Mouse (Mus musculus): Measurements from ENCODE around the gene Tmem132d. TPM values are rescaled to one million over a fixed set of nuclear protein-coding genes. Genes with fewer than 3 reads are reported as not detected.

Gene Tmem132d
- 3.0 and 4.7 TPM in 2 replicates for polyA plus RNA-seq (2015; fragmentation: Nextera tagmentation; extraction: Ambion mirVana)

- H3K4me1 ChIP-seq (ENCODE audit: control insufficient read depth, insufficient read depth, low read depth, low read length): peaks cover 5% of the 10 kb centered on the region
- H3K9me3 ChIP-seq (ENCODE audit: control insufficient read depth, low read length): no peaks in the 10 kb centered on the region
- ATAC-seq: peak; percentile 41
- peaks cover 31% of the 10 kb centered on the region for H3K27me3 ChIP-seq (replicated peaks; ENCODE audit: control insufficient read depth, insufficient read depth, low read length)
- peak within 1 kb of the TSS; percentile 86 for H3K4me2 ChIP-seq (ENCODE audit: low read length)
- H3K36me3 ChIP-seq (ENCODE audit: control insufficient read depth, insufficient read depth, low read length): no peaks in the 10 kb centered on the region
- WGBS: 1% methylated on average over 15 of the region's 40 CpGs
- peak within 1 kb of the TSS; percentile 63 for H3K9ac ChIP-seq (ENCODE audit: low read depth, low read length)
- H3K4me3 ChIP-seq (ENCODE audit: low read length): peak within 1 kb of the TSS; percentile 61
- H3K27ac ChIP-seq (ENCODE audit: low read depth, low read length): no peak within 1 kb of the TSS
Measured at GRCm38 (mm10) chr5:128432916-128433315, at the start of gene Tmem132d. Tmem132d (minus strand) TSS chr5:128433077.

GRCm38 (mm10) chr5:128480816-128481215 is 47.9 kb upstream of the Tmem132d start:
- WGBS: 80% methylated on average over 6 of the region's 6 CpGs
- no peak overlapping the region for H3K9ac ChIP-seq (ENCODE audit: low read depth, low read length)

DNA sequence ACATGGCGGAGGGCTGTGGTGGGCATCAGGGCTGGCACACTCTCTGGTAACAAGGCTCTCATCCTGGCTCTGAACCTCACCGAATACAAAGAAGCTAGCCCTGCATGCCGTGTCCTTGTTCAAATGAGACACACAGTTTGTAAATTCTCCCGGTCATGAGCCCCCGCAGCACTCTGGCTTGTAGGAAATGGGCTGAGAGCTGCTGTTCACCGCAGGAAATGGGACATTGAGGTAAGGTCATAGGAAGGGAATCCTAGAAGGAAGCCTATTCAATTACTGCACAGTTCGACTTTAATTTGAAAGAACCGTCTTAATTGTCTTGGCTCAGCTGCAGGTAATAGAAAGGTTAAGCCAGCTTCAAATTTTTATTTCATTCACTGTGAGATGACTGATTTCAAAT is 42.5 kb upstream of the Tmem132d start:
- no peaks in the 10 kb centered on the region for H3K36me3 ChIP-seq (ENCODE audit: control insufficient read depth, insufficient read depth, low read length)
- no peak overlapping the region for H3K4me2 ChIP-seq (ENCODE audit: low read length)
- H3K9me3 ChIP-seq (ENCODE audit: control insufficient read depth, low read length): no peaks in the 10 kb centered on the region
- H3K9ac ChIP-seq (ENCODE audit: low read depth, low read length): no peak overlapping the region
- no peaks in the 10 kb centered on the region for H3K4me1 ChIP-seq (ENCODE audit: control insufficient read depth, insufficient read depth, low read depth, low read length)
- no peak overlapping the region for H3K4me3 ChIP-seq (ENCODE audit: low read length)
- WGBS: 78% methylated on average over 8 of the region's 8 CpGs
- no peak overlapping the region for H3K27ac ChIP-seq (ENCODE audit: low read depth, low read length)
- ATAC-seq: no peak
- H3K27me3 ChIP-seq (replicated peaks; ENCODE audit: control insufficient read depth, insufficient read depth, low read length): no peaks in the 10 kb centered on the region

More at GRCm38 (mm10) chr5:128480816-128481215, 47.9 kb upstream of the Tmem132d start:
- no peak for ATAC-seq
- Histone ChIP-seq H3K9me3 (ENCODE audit: control insufficient read depth, low read length) (no peaks in the 10 kb centered on the region), H3K4me2 (ENCODE audit: low read length) (no peak overlapping the region), H3K36me3 (ENCODE audit: control insufficient read depth, insufficient read depth, low read length) (no peaks in the 10 kb centered on the region), H3K4me1 (ENCODE audit: control insufficient read depth, insufficient read depth, low read depth, low read length) (peaks cover 12% of the 10 kb centered on the region), H3K4me3 (ENCODE audit: low read length) (no peak overlapping the region), H3K27ac (ENCODE audit: low read depth, low read length) (no peak overlapping the region), H3K27me3 (replicated peaks; ENCODE audit: control insufficient read depth, insufficient read depth, low read length) (no peaks in the 10 kb centered on the region; the same call in 1 of the 2 replicates)

GRCm38 (mm10) chr5:128469812-128470211 is 36.9 kb upstream of the Tmem132d start:
- peak overlapping the region; percentile 2; the same call in 1 of the 2 replicates for H3K4me2 ChIP-seq (ENCODE audit: low read length)
- 58% methylated on average over 14 of the region's 14 CpGs for WGBS
- H3K9me3 ChIP-seq (ENCODE audit: control insufficient read depth, low read length): no peaks in the 10 kb centered on the region

DNA sequence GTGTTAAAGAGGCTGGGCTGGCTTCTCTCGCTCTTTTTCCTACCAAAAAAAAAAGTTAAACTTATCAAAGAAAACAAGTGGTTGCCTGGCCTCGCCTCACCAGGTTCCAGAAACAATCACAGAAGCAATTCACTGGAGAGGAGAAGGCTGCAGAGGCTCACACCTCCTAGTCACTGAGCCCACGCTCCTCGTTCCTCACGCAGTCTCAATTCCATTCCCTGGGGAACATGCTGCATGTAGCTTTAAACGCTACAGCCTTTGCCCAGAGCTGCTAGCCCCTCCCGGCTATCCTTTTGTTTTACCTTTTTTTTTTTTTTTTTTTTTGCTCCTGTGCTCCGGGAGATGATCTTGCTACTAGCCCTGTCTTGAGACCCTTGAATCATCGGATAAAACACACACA is 31.6 kb upstream of the Tmem132d start:
- ATAC-seq: no peak
- Histone ChIP-seq H3K27me3 (replicated peaks; ENCODE audit: control insufficient read depth, insufficient read depth, low read length) (no peaks in the 10 kb centered on the region), H3K4me2 (ENCODE audit: low read length) (no peak overlapping the region), H3K4me3 (ENCODE audit: low read length) (no peak overlapping the region), H3K9ac (ENCODE audit: low read depth, low read length) (no peak overlapping the region), H3K27ac (ENCODE audit: low read depth, low read length) (no peak overlapping the region), H3K36me3 (ENCODE audit: control insufficient read depth, insufficient read depth, low read length) (no peaks in the 10 kb centered on the region), H3K4me1 (ENCODE audit: control insufficient read depth, insufficient read depth, low read depth, low read length) (no peaks in the 10 kb centered on the region; the same call in 1 of the 2 replicates), H3K9me3 (ENCODE audit: control insufficient read depth, low read length) (no peaks in the 10 kb centered on the region)
- 5% methylated on average over 9 of the region's 9 CpGs for WGBS

More at GRCm38 (mm10) chr5:128469812-128470211, 36.9 kb upstream of the Tmem132d start:
- no peak for ATAC-seq
- Histone ChIP-seq H3K9ac (ENCODE audit: low read depth, low read length) (no peak overlapping the region), H3K4me3 (ENCODE audit: low read length) (no peak overlapping the region), H3K4me1 (ENCODE audit: control insufficient read depth, insufficient read depth, low read depth, low read length) (no peaks in the 10 kb centered on the region), H3K36me3 (ENCODE audit: control insufficient read depth, insufficient read depth, low read length) (no peaks in the 10 kb centered on the region), H3K27me3 (replicated peaks; ENCODE audit: control insufficient read depth, insufficient read depth, low read length) (no peaks in the 10 kb centered on the region), H3K27ac (ENCODE audit: low read depth, low read length) (no peak overlapping the region)

DNA sequence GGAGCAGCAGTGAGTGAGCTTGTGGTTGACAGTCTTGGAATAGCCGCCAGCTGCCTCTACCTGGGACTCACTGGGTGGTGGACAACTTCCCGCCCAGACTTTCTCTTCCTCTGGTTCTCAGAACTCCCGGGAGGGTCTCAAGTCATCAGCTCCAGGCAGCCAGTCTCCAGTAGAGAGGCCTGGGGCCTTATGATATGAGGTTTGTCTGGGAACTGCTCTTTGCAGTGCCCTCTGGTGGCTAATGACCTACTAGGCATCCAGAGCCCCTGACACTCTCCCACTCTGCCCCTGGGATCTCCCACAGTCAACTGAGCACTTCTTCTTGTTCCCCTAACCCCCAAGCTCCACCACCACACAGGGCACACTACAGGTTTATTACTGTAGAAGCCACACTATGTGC is 27.7 kb upstream of the Tmem132d start:
- Histone ChIP-seq H3K27me3 (replicated peaks; ENCODE audit: control insufficient read depth, insufficient read depth, low read length) (no peaks in the 10 kb centered on the region), H3K4me2 (ENCODE audit: low read length) (no peak overlapping the region), H3K4me1 (ENCODE audit: control insufficient read depth, insufficient read depth, low read depth, low read length) (no peaks in the 10 kb centered on the region; the same call in 1 of the 2 replicates), H3K27ac (ENCODE audit: low read depth, low read length) (no peak overlapping the region), H3K4me3 (ENCODE audit: low read length) (no peak overlapping the region), H3K36me3 (ENCODE audit: control insufficient read depth, insufficient read depth, low read length) (no peaks in the 10 kb centered on the region), H3K9ac (ENCODE audit: low read depth, low read length) (no peak overlapping the region), H3K9me3 (ENCODE audit: control insufficient read depth, low read length) (no peaks in the 10 kb centered on the region)
- ATAC-seq: no peak
- WGBS: 63% methylated on average over 3 of the region's 3 CpGs

- WGBS: 75% methylated on average over 12 of the region's 12 CpGs
- ATAC-seq: no peak
Measured at GRCm38 (mm10) chr5:128455732-128456131, 22.9 kb upstream of the Tmem132d start.

GRCm38 (mm10) chr5:128452196-128452595 is 19.3 kb upstream of the Tmem132d start:
- 13% methylated on average over 6 of the region's 6 CpGs for WGBS
- Histone ChIP-seq H3K27ac (ENCODE audit: low read depth, low read length) (no peak overlapping the region), H3K4me1 (ENCODE audit: control insufficient read depth, insufficient read depth, low read depth, low read length) (peaks cover 4% of the 10 kb centered on the region), H3K27me3 (replicated peaks; ENCODE audit: control insufficient read depth, insufficient read depth, low read length) (no peaks in the 10 kb centered on the region; the same call in 1 of the 2 replicates), H3K36me3 (ENCODE audit: control insufficient read depth, insufficient read depth, low read length) (no peaks in the 10 kb centered on the region), H3K4me3 (ENCODE audit: low read length) (no peak overlapping the region), H3K4me2 (ENCODE audit: low read length) (no peak overlapping the region), H3K9ac (ENCODE audit: low read depth, low read length) (no peak overlapping the region), H3K9me3 (ENCODE audit: control insufficient read depth, low read length) (no peaks in the 10 kb centered on the region)
- ATAC-seq: no peak

More at GRCm38 (mm10) chr5:128455732-128456131, 22.9 kb upstream of the Tmem132d start:
- H3K9ac ChIP-seq (ENCODE audit: low read depth, low read length): no peak overlapping the region
- no peaks in the 10 kb centered on the region for H3K36me3 ChIP-seq (ENCODE audit: control insufficient read depth, insufficient read depth, low read length)
- no peak overlapping the region for H3K4me3 ChIP-seq (ENCODE audit: low read length)
- H3K4me2 ChIP-seq (ENCODE audit: low read length): no peak overlapping the region
- H3K27ac ChIP-seq (ENCODE audit: low read depth, low read length): no peak overlapping the region
- no peaks in the 10 kb centered on the region for H3K9me3 ChIP-seq (ENCODE audit: control insufficient read depth, low read length)
- H3K27me3 ChIP-seq (replicated peaks; ENCODE audit: control insufficient read depth, insufficient read depth, low read length): no peaks in the 10 kb centered on the region
- H3K4me1 ChIP-seq (ENCODE audit: control insufficient read depth, insufficient read depth, low read depth, low read length): peaks cover 4% of the 10 kb centered on the region

DNA sequence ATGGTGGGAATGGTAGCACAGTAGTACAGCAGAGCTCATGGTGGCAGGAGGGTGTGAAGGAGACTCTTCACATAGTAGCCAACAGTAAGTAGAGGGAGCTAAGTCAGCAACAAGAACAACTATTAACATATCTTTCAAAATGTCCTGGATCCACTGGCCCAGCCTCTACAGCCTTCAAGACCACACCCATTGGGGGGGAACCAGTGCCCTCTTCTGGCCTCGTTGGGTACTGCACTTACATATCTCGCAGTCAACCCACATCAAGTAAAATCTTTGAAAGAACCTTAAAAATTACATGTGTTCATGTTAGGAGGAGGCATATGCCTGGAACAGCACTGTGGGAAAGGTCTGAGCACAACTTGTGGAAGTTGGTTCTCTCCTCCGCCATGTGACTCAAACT is 17.9 kb upstream of the Tmem132d start:
- Histone ChIP-seq H3K4me3 (ENCODE audit: low read length) (no peak overlapping the region), H3K27ac (ENCODE audit: low read depth, low read length) (no peak overlapping the region)

More for the DNA sequence above, 17.9 kb upstream of the Tmem132d start:
- H3K9me3 ChIP-seq (ENCODE audit: control insufficient read depth, low read length): no peaks in the 10 kb centered on the region
- no peak overlapping the region for H3K4me2 ChIP-seq (ENCODE audit: low read length)
- no peak overlapping the region for H3K9ac ChIP-seq (ENCODE audit: low read depth, low read length)
- H3K36me3 ChIP-seq (ENCODE audit: control insufficient read depth, insufficient read depth, low read length): no peaks in the 10 kb centered on the region
- no peak for ATAC-seq
- H3K4me1 ChIP-seq (ENCODE audit: control insufficient read depth, insufficient read depth, low read depth, low read length): peaks cover 4% of the 10 kb centered on the region
- WGBS: 78% methylated on average over 3 of the region's 3 CpGs
- H3K27me3 ChIP-seq (replicated peaks; ENCODE audit: control insufficient read depth, insufficient read depth, low read length): no peaks in the 10 kb centered on the region; the same call in 1 of the 2 replicates

All from hindbrain, embryonic 16.5 days (tissue).